Mouse (Mus musculus): Measurements from ENCODE around the gene Nsg1.

Nsg1 gene

DNA sequence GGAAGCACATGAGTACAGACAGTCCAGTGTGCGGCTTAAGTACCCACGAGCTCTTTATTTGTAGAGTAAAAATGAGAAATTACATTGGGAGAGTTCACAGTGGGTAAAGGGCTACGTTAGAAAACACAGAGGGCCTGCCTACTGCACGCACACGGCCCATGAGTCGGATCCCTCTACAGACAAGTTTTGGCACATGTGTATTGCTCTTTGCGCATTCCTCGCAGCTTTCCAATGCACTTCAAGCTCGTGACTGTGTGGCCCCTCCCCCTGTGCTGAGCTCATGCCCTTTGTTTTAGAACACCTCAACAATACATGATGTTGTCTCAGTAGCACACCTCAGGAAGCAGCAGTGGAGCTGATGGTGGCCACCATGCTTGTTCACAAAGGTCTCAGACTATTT lies 22.5 kb downstream of the Nsg1 start:
- no peak for DNase-seq

DNA sequence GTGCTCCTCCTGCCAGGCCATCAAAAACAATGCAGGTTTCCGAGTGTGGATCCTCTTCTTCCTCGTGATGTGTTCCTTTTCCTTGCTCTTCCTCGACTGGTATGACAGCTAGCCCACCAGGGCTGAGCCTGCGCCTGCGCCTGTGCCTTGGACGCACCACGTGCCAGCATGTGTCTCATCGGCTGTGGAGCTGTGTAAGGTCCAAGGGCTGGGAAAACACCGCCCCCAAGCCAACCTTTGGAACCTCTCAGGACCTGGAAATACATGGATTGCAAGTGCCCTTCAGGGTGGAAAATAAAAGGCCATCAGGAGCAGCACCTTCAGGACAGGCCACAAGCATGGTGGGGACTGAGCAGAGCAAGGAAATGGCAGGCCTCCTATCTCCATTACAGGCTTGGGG lies 23.5 kb downstream of the Nsg1 start:
- no peak for DNase-seq

DNA sequence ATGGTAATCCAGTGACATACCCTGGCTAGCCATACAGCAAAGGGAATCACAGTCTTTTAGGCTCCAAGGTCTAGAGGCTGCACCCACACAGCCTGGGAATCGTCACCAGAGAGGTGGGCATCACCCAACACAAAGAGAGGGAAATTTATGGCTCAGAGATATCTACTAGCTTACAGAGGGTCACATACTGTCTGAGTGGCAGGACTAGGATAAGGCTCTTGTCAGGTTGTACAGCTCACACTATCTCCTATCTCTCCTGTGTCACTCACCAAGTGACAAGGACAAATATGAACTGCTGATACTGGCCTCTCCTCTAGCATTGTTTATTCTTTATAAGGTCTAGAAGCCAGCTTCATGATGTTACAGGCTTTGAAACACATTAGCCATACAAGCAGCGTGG lies 30.4 kb downstream of the Nsg1 start:
- no peak for DNase-seq

DNA sequence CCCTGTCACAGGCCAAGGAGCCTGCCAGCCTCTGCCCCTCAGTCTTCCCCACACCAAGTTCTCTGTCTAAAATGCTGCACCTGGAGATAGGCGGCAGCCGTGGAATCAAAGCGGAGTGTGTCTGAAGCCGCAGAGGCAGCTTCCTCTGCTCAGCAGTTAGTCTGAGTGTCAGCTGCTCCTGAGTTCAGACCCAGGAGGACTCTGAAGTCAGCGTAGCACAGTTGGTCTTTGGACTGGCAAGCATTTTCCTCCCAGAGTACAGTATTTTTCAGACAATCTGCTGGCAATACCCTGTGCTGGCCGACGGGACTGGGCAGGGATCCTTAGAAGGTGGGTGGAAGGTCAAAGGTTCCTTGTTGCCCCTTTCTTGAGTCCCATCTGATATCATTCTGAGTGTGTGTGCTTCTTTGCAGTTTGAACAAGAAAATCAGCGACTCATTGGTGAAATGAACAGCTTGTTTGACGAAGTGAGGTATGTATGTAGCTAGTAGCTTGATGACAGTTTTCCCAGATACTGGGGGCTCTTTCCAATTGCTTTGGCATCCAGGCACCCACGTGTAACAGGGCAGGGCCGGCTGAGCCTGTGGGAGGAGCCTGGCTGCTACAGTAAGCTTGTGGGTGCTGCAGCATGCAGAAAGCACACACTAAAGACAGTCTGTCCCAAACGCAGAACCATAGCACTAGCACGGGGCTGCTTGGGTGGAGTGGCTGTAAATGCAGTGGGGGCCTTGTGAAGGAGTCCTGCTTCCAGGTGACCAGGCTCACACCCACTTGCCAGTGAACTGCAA lies 33.0 kb downstream of the Nsg1 start:
- DNase-seq, result no peak

DNA sequence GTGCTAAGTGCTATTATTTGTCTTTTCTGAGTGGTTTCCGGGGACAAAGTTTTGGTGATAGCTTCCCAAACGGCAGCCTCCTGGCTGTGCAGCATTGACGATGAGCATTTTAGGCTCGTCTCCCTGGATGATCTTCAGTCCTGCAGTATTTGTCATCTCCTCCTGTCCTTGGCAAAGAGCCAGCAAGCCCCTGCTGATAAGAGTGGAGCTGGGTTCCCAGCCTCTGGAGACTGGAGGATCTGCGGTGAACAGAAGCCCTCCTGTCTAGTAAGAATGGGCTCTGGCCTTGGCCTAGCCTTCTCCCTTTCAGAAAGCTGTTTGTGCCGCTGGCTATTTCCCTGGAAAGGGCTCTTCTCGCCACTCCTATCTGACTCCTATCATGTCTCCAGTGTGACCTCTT lies 38.0 kb downstream of the Nsg1 start:
- DNase-seq, result no peak

DNA sequence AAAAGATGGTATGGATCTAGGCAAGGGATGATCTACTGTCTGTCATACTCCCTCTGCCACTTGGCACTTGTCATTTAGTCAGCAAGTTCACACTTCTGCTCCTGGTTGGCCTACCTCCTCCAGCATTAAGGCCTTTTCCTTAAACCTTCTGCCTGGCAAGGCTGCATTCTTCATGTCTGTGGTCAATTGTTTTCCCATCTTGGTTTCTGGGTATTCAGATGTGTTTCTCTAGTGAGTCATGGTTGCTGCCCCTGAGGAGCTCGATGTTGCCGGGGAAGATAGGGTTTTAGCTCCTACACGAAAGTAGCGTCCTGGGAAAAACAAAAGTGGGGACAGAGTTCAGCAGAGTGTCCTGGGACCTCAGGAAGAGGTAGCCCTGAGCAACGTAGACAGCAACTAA lies 40.4 kb downstream of the Nsg1 start:
- no peak for DNase-seq

DNA sequence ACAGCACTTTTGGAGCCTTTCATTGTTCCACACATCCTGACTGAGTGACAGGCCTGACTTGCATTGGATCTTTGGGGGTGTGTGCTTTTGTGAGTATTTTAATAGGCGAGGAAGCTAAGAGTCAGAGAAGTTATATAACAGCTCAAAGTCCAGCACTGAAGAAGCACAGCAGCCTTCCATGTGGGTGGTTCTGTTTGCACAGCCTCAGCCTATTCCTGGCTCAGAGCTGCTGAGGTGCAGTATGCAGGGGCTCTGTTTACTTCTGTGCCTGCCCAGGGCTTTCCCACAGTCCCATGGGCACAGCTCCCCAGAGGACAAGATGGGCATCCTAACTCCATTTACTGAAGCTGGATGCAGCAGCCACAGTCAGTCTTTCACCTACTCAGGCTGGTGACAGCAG lies 42.7 kb downstream of the Nsg1 start:
- no peak for DNase-seq

- DNase-seq, result no peak
Observed at GRCm38 (mm10) chr5:38114526-38114925, 45.2 kb downstream of the Nsg1 start.

DNA sequence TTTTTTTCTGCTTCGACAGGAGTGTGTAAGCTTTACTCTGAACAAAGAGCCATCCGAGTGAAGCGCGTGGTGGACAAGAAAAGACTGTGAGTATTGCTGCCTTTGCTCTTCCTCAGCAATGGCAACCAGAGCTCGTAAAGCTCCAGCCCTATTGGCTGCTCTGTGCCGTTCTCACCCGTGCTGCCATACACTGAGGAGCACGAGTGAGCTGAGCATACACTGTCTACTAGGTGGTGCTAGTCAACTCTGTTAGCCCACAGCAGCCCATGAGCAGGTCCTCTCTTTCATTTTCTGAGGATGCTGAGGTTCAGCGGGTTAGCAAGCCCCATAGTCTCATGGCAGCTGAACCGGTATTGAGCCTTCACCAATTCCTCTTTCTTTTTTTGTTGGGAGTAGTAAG lies 52.9 kb downstream of the Nsg1 start:
- no peak for DNase-seq

GRCm38 (mm10) chr5:38106080-38106697 lies 53.5 kb downstream of the Nsg1 start:
- DNase-seq, result no peak

DNA sequence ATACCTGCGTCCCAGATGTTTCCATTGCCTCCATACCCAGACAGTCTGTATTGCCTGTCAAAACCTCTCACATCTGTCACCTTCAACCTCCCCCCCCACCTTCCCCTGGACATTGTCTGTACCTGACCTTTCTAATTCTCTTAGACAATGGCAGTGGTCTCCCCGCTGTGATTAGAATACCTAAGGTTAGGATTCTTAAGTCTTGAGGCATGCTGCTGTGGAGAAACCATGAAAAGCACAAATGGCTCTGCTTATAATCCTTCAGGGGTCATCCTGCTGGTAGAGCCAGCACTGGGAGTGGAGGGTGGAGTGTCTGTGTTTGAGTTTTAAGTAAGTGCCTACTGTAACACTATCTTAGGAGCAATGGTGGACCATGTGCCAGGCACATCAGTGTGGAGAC lies 56.8 kb downstream of the Nsg1 start:
- no peak for DNase-seq

DNA sequence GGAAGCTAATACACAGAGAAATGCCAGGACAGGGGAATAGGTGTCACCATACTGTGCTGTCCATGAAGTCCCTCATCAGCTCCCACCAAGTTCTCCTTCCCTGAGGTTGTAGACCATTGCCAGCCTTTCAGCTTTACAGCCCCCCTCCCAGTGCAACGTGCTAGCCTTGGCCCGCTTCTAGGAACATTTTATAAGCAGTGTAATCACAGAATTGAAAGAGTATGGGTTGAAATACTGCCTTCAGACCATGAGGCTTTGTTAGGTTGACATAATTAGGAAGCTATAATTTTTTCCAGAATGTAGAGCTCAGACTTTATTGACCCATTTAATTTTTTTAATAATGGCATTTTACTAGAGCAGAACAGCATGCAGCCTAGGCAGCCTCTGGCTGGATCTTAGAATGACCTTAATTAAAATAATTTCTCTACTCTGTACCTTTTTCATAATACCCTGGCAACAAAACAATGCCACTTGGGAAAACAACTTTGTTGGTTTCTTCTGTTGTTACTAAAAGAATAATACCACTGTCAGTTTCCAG lies 60.5 kb downstream of the Nsg1 start:
- DNase-seq, result no peak

DNA sequence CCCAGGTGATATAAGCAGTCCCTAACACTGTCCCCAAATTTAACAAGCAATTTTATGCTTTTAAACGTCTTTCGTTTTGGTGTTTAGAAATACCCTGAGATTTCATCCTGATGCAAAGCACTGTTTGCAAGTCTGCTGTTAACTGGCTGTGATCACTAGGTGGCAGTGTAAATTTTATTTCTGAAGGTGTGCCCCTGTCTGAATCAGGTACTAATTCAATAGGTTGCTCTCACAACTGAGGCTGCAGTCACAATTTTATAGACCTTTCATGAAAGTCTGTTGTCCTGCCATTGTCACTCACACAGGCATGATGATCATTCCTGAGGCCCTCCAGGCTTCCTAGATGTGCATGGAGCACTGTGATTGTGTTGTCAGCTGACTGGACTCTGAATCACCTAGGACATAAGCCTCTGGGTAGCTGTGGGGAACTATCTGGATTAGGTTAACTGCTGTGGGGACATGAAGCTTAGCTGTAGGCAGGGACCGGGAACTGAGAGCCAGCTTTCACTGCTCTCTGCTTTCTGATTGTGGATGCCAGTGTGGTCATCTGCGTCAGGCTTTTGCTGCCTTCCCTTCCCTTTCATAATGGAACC lies 62.1 kb downstream of the Nsg1 start:
- DNase-seq, result no peak

GRCm38 (mm10) chr5:38094331-38094730 lies 65.4 kb downstream of the Nsg1 start:
- DNase-seq, result no peak

DNA sequence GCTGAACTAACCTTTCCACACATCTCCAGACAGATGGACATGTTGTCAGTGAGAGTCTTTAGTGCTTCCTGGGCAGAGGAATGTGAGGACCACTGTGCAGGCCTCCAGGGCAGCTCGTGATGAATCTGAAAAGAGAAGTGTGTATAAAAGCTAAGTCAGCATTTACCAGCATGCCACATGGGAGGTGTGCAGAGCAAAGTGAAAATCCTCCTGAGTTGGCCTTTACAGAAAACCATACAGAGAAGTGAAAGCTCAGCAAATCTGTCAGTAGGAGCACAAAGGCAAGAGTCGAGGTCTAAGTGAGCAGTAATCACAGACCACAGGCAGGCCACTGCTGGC lies 67.8 kb downstream of the Nsg1 start:
- no peak for DNase-seq

DNA sequence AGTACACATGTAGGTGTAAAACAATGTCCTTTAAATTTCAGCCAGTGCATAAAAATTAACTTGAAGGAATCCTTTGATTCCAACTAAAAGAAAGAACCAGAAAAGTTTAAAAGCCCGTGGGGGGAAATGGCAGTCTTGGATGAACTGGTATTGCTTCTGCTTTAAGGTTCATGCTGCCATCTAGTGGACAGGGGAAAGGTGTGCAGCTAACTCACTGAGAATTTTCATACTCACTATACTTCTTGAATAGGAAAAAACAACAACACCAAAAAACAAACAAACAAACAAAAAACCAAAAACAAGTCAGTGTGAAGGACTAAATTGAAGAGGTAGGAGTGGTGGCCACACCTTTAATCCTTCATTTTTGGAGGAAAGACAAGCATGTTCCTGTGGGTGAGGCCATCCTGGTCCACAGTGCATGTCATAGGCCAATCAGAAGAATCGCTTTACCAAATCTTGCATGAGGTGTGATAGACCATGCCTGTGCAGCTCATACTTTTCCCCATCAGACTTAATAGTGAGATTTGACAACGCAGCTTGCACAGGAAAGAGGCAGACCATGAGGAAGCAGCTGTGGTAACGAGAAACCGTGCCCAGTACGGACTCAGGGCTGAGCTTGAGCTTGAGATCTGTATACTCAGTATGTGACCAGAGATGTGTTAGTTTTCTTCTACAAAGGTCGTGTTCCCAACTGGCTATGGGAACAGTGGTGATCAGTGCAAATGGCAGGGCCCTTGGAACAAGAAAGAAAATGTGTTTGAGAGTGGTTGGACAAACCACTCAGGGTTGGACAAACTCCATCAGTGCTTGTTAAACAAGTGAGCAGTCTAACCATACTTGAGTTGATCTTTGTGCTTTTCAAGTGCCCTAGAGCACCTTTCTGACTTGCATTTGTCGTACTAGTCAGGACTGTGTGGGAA lies 68.4 kb downstream of the Nsg1 start:
- DNase-seq, result peak; percentile 45 to 53

- no peak for DNase-seq
Observed at GRCm38 (mm10) chr5:38090581-38090980, 69.1 kb downstream of the Nsg1 start.

DNA sequence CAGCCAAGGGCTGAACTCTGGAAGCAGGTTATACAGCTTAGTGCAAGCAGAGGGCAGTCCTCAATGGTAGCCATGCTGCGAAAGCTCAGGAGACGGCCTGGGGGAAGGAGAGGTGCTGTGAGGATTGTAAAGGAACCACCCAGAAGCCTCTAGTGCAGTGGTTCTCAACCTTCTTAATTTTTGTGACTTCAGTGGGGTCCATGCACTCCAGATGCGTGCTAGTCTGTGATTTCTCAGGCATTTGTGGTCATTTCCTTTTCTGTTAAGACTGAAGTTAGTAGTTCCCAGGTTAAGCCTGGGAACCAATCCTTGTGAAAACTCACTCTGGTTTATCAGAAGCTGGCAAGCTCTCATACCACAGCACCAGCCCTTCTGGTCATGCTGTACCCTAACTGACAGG lies 69.6 kb downstream of the Nsg1 start:
- DNase-seq, result no peak
